Mouse (Mus musculus) hindbrain, embryonic 14.5 days (tissue): Measurements from ENCODE around the gene Traf4. TPM values are rescaled to one million over a fixed set of nuclear protein-coding genes. Genes with fewer than 3 reads are reported as not detected.

Experiments used
- ATAC-seq: fragments of 200-750 bp; cut with Nextera tagmentation; 2 replicates; pipeline ENCODE4 v1.8.0; 2017; ENCODE audit warnings: moderate number of reproducible peaks, mild to moderate bottlenecking, moderate TSS enrichment, moderate library complexity; ENCODE audit not compliant: low FRiP score
- DNase-seq: peaks from one replicate; pipeline ENCODE4 v3.0.0-alpha.2; 2015; ENCODE audit warnings: low spot score
- H3K27ac ChIP-seq: fragments of 300-500 bp; sonication (generic); 2 replicates; pipeline ENCODE4 v1.5.1; 2014; ENCODE audit warnings: mild to moderate bottlenecking, moderate library complexity
- H3K27me3 ChIP-seq: fragments of 300-500 bp; sonication (generic); 2 replicates; pipeline ENCODE4 v1.6.1; 2014; ENCODE audit warnings: mild to moderate bottlenecking, low read length, mixed read lengths; ENCODE audit not compliant: control insufficient read depth, insufficient read depth
- H3K36me3 ChIP-seq: fragments of 300-500 bp; sonication (generic); replicated peaks from 2 replicates; pipeline ENCODE4 v1.6.1; 2014; ENCODE audit not compliant: control insufficient read depth, insufficient read depth
- H3K4me1 ChIP-seq: fragments of 300-500 bp; sonication (generic); replicated peaks from 2 replicates; pipeline ENCODE4 v1.6.1; 2014; ENCODE audit warnings: antibody characterized with exemption, low read length, mixed read lengths; ENCODE audit not compliant: control insufficient read depth, insufficient read depth
- H3K4me2 ChIP-seq: fragments of 300-500 bp; sonication (generic); replicated peaks from 2 replicates; pipeline ENCODE4 v1.6.1; 2014; ENCODE audit warnings: mild to moderate bottlenecking, moderate library complexity
- H3K4me3 ChIP-seq: fragments of 300-500 bp; sonication (generic); replicated peaks from 2 replicates; pipeline ENCODE4 v1.5.1; 2014; ENCODE audit warnings: mild to moderate bottlenecking, low read length
- H3K9ac ChIP-seq: fragments of 300-500 bp; sonication (generic); 2 replicates; pipeline ENCODE4 v1.6.1; 2014
- H3K9me3 ChIP-seq: fragments of 300-500 bp; sonication (generic); 2 replicates; pipeline ENCODE4 v1.6.1; 2016; ENCODE audit warnings: low read length; ENCODE audit not compliant: control insufficient read depth
- WGBS: fragments of 180-500 bp; shearing (Covaris S2); extraction: QIAGEN DNeasy Blood & Tissue Kit; methylation state at CpG from one replicate; pipeline ENCODE4 v1.1.7; 2014; 5-methylcytosine and 5-hydroxymethylcytosine counted together
- polyA plus RNA-seq: library from polyadenylated mRNA; unstranded; fragments of >200 nt; fragmentation: Nextera tagmentation; extraction: Ambion mirVana; gene quantifications from 2 replicates; pipeline ENCODE4 v1.2.1, GENCODE M21; 2014

Traf4 gene
- polyA plus RNA-seq, 1 experiment from 2014 or later = 57.2 TPM

DNA sequence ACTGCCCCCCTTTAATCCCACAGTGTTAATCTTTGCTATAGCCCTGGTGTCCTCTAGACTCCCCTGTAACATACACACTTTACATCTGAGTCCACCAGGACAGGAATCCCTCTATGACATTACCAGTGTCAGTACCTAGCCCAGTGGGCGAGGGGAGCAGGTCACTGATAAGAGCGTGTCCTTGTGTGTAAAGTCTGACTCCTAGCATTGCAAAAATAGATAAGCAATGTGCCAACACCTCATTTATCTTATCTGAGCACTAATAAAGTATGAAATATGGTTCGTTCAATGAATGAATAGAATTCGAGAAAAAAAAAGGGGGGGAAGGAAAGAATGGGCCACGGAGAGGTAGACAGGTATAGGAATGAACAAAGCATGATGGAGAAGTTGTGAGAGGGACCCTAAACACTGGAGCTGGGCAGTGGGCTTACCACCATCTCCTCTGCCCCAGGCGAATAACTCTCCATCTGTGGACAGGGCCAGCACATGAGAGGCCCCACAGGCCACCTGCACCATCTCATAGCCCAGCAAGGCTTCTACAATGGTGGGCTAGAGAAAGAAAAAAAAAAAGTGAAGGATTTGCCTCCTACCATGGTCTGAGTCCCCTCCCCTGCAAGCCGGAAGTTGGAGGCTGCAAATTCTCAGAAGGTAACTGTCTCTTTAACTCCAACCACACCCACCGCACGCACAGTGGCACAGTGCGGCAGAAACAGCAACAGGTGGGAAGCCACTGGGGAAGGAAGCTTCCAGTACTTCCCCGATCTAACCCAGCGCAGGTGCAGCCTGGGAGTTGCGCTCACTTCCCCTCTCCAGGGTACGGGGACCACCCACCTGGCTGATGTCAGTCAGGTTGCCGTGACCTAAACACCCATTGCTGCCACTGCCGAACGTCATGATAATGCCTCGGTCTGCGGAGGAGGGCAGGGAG, 3.4 kb upstream of the Traf4 start:
- 60% methylated on average over 19 of the region's 19 CpGs for WGBS

DNA sequence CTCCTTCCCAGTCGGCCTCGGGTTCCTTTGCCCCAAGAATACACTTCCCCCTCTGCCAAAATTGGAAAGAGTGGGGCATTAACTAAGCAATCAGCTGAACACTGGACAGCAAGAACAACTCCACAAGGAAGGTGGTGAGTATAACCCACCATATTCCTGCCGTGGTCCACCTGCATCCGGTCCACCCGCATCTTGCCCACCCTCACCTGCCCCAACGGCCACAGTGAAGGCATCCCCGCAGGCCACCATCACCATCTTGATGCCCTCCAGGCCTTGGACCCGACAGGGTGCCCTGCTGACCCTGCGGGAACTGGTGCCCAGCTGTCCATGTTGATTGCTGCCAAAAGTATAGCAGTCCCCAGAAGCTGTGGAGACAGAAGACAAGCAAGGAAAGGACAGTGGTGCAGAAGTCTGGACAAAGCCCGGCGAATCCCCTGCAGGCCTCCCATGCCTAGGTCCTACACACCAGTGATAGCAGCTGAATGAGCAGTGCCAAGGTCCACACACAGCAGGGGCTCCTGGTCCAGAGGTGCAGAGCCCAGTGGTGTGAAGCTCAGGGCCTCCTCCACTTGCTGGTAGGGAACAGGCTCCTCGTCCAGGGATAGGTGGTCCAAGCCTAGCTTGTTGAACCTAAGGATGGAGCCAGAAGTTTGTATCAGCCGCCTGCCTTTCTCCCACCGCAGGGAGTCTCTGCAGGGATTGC, 2.0 kb upstream of the Traf4 start:
- no peak for ATAC-seq
- Histone ChIP-seq H3K9me3 (no peaks in the 10 kb centered on the region), H3K36me3 (peaks cover 2% of the 10 kb centered on the region; the same call in 1 of the 2 replicates), H3K4me3 (no peak overlapping the region), H3K27ac (no peak overlapping the region), H3K4me2 (no peak overlapping the region), H3K27me3 (no peaks in the 10 kb centered on the region), H3K4me1 (peaks cover 21% of the 10 kb centered on the region), H3K9ac (no peak overlapping the region)
- DNase-seq = no peak
- 92% methylated on average over 14 of the region's 14 CpGs for WGBS

More for the DNA sequence above, 3.4 kb upstream of the Traf4 start:
- Histone ChIP-seq H3K9ac (no peak overlapping the region), H3K36me3 (no peaks in the 10 kb centered on the region), H3K27me3 (no peaks in the 10 kb centered on the region), H3K4me2 (no peak overlapping the region), H3K27ac (no peak overlapping the region), H3K4me3 (no peak overlapping the region), H3K4me1 (peaks cover 7% of the 10 kb centered on the region), H3K9me3 (no peaks in the 10 kb centered on the region)
- ATAC-seq (no peak), DNase-seq (no peak)

DNA sequence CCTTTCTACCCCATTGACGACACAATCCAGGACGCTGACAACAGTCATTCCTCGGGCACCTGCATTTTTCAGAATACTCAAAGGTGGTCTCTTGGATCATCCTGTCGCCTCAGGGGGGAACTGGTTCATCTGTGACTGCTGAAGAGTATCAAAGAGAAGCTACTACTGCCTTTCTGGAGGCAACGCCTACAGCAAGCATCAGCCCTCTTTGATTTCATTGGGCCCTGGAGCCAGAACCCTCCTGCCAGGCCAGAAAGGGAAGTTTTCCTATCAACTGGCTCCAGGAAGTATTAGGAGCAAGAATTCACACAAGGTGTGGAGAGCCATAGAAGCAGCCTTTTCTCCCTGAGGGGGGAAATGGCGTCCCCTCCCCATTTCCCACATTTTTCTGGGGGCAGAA, 1.3 kb upstream of the Traf4 start:
- Histone ChIP-seq H3K4me1 (peaks cover 25% of the 10 kb centered on the region), H3K9me3 (no peaks in the 10 kb centered on the region), H3K9ac (no peak overlapping the region), H3K4me3 (no peak overlapping the region), H3K27ac (peak overlapping the region; percentile 97; the same call in 1 of the 2 replicates), H3K36me3 (peaks cover 10% of the 10 kb centered on the region), H3K27me3 (no peaks in the 10 kb centered on the region), H3K4me2 (no peak overlapping the region; the same call in 1 of the 2 replicates)
- DNase-seq (no peak), ATAC-seq (no peak)
- WGBS = 74% methylated on average over 6 of the region's 6 CpGs

DNA sequence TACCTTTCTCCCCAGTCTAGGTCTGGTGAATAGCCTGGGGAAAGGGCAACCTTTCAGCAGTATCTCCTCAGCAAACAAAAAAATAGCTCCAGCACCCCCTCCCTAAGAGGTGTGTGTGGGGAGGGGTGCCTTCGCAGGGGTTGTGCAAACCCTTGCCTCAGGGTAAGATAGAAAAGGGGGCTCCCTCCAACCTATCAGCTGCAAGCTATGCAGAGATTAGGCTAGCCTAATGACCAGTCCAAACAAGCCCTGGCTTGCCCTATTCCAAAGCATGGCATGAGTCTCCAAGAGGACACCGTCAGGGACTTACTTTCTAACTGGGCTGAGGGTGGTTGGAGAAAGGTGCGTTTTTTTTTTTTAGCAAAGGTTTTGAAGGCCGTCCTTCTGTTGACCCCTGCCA, 772 bp upstream of the Traf4 start:
- Histone ChIP-seq H3K27ac (peak overlapping the region; percentile 97), H3K9ac (peak overlapping the region; percentile 100; the same call in 1 of the 2 replicates), H3K27me3 (no peaks in the 10 kb centered on the region), H3K9me3 (no peaks in the 10 kb centered on the region), H3K4me2 (peak overlapping the region; percentile 79), H3K4me3 (peak overlapping the region; percentile 96), H3K4me1 (peaks cover 25% of the 10 kb centered on the region), H3K36me3 (peaks cover 15% of the 10 kb centered on the region)
- no peak for DNase-seq
- ATAC-seq = no peak
- 53% methylated on average over 4 of the region's 4 CpGs for WGBS

DNA sequence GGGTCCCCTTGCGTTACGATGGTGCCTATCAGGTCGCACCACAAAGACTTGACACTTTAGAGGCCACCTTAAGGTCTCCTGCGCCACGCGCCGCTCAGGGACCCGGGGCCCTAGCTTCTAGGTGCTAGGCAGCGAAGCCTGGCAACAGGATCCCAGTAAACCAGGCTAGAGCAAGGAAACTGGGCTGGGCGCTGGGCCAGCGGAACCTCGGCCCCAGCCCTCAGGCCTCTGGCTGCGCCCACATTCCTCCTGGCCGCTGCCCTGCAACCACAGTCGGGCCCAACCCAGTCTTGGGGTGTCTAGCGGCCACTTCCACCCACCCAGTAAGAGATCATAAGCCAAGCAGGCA, 346 bp upstream of the Traf4 start:
- H3K9ac ChIP-seq = peak overlapping the region; percentile 100
- peak overlapping the region; percentile 96 for H3K4me3 ChIP-seq
- peak overlapping the region; percentile 79 for H3K4me2 ChIP-seq
- no peaks in the 10 kb centered on the region for H3K27me3 ChIP-seq
- DNase-seq = peak; percentile 60
- peaks cover 19% of the 10 kb centered on the region for H3K36me3 ChIP-seq
- peaks cover 25% of the 10 kb centered on the region for H3K4me1 ChIP-seq
- no peaks in the 10 kb centered on the region for H3K9me3 ChIP-seq
- peak overlapping the region; percentile 97 for H3K27ac ChIP-seq
- WGBS = 2% methylated on average over 16 of the region's 16 CpGs
- peak; percentile 29; the same call in 1 of the 2 replicates for ATAC-seq

DNA sequence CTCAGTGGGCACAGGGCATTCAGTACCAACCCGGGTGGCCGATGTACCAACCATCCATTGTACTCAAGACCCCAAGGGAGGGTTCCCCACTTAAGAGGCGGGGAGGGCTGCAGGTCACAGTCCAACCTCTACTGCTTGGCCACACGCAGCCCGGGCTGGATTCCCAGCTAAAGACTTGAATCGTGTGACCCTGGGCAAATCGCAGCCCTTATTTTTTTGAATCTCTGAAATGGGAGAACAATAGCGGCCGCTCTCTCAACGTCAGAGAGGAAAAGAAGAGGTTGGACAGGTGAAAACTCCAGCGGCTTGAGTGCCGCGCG, 825 bp downstream of the Traf4 start:
- WGBS = under 1% methylated on average over 14 of the region's 14 CpGs
- ATAC-seq (peak; percentile 1; the same call in 1 of the 2 replicates), DNase-seq (no peak)
- Histone ChIP-seq H3K9ac (peak overlapping the region; percentile 100), H3K4me2 (peak overlapping the region; percentile 79), H3K27me3 (no peaks in the 10 kb centered on the region), H3K9me3 (no peaks in the 10 kb centered on the region), H3K4me1 (peaks cover 25% of the 10 kb centered on the region), H3K4me3 (peak overlapping the region; percentile 96), H3K36me3 (peaks cover 30% of the 10 kb centered on the region), H3K27ac (peak overlapping the region; percentile 97)

DNA sequence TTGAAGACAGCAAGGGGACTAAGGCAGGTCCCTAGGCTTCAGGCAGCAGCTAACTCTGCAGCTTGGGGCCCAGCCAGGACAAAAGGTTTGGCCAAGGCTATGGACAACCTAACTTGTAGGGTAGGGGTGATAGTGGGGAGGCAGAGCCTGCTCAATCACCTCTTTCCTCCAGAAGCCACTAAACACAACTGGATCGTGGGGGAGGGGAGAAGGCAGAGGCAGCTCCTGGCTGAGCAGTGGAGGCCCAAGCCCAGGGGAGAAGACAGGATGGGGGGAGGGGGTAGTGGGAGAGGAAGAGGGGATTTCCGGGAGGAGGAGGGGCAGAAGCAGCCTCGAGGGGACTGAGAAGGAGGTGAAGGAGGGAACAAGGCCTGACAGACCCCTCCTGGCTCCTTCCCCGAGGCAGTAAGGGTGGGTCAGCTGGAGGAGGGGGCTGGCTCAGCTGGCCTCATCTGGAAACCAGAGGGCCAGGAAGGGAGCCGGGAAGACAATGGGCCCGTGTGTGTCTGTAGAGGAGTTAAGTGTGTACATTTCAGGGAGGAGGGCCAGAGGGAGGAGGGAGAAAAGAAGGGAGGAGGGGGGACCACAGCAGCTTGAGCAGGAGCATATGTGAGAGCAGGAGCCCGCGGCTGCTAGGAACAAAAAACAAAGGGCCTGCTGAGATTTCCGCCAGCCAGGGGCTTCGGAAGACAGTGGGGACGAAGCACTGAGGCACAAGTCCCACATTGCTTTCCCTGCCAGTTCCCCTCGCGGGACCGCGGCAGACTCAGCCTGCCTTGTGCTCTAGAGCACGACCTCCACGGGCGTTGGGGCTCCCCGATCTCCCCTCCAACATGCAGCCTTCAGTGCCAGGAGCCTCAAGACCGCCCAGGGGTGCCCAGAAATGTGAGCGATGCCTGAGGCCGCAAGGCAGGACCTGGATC, 1.4 kb downstream of the Traf4 start:
- Histone ChIP-seq H3K4me2 (peak overlapping the region; percentile 79), H3K9me3 (no peaks in the 10 kb centered on the region), H3K4me3 (peak overlapping the region; percentile 96), H3K27ac (peak overlapping the region; percentile 97), H3K4me1 (peaks cover 25% of the 10 kb centered on the region), H3K27me3 (no peaks in the 10 kb centered on the region), H3K36me3 (peaks cover 37% of the 10 kb centered on the region), H3K9ac (peak overlapping the region; percentile 100)
- DNase-seq (peak; percentile 72), ATAC-seq (peak; percentile 34)
- WGBS = under 1% methylated on average over 22 of the region's 22 CpGs

DNA sequence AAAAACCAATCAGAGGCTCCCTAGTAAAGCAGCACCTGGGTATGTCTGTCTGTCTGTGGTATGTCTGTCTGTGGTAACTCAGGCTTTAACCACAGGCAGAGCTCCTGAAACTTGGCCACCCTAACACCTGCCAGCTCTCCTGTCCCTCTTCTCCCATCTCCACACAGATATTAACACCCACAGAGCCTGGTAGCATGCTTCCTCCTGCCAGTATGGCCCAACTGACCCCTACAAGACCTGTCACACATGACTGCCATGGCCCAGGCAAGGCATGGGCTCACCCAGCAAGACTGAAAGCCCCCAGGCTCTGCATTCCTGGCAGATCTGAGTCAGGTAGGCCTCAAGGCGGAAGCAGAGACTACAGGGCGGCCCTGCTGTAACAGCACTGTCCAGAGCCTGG, 2.3 kb downstream of the Traf4 start:
- ATAC-seq (no peak), DNase-seq (no peak)
- peaks cover 46% of the 10 kb centered on the region for H3K36me3 ChIP-seq
- H3K9me3 ChIP-seq = no peaks in the 10 kb centered on the region
- peak overlapping the region; percentile 79 for H3K4me2 ChIP-seq
- peak overlapping the region; percentile 96 for H3K4me3 ChIP-seq
- peak overlapping the region; percentile 100 for H3K9ac ChIP-seq
- peak overlapping the region; percentile 97 for H3K27ac ChIP-seq
- H3K4me1 ChIP-seq = peaks cover 25% of the 10 kb centered on the region
- 80% methylated on average over 2 of the region's 2 CpGs for WGBS
- no peaks in the 10 kb centered on the region for H3K27me3 ChIP-seq
